Mouse (Mus musculus): ENCODE measurements at regions not wholly inside any gene's neighbourhood (a gene's known extent, or its start where the extent isn't known, plus 50 kb on each side); places are given as distances from the start of the nearest gene placed in this dataset.

GRCm38 (mm10) chr15:24682167-24682566, 731.4 kb downstream of the Basp1 start:
- TF ChIP-seq CTCF (IDR thresholded peaks at IDR 0.05; ENCODE audit: low read depth, low read length): no peak
- no peak for TF ChIP-seq POLR2A (IDR thresholded peaks at IDR 0.05; ENCODE audit: borderline replicate concordance, low read depth, low read length)

Data from bone marrow macrophage, adult 2 months (primary cell).